Mouse (Mus musculus): ENCODE measurements around the gene Nup205.

The Nup205 gene

DNA sequence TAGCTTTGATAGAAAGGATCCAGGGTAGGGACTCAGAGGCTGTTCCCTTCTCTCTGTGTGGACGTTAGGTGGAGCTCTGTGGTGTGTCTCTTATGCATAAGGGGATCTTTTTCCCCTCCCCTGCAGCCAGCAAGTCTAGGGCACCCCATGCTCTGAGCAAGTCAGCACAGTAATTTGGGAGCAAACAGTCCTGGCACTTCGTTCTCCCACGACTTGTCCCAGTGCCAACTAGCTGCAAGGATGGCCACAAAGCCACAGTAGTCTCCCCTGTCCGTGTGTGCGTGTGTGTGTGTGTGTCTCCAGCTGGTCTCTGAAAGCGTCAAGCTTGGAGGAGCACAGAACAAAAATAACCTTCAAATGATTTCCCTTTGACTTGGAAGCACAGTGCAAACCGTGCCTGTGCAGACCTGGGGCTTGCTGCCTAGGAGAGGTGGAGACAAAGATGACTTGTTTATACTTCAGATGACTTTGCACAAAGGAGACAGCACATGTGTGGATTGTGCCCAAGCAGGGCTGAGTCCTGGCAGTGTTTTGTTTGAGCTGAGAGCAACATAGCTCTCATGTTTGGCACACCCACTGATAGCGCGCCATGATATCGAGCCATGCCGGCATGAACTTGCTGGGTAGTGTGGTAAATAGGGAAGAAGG is 111.0 kb downstream of the Nup205 start:
- no peak for DNase-seq (ENCODE audit: low spot score)

DNA sequence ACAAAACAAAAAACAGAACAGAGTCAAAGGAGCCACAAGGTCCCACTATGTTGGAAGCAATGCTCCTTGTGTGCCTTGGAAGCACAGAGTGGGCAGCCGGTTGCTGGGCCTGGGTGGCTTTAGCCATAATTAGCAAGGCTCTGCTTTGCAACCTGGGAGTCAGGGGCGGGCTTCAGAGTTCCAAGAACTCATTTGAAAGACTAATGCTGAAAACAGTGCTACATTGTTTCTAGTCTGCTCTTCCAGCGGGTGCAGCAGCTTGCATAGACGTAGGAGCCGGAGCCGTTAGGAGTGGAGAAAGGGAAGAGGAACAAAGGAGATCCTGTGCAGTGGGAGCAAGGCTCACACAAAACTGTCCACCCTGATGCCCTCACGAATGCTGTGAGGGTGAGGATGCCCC is 111.7 kb downstream of the Nup205 start:
- no peak for DNase-seq (ENCODE audit: low spot score)

DNA sequence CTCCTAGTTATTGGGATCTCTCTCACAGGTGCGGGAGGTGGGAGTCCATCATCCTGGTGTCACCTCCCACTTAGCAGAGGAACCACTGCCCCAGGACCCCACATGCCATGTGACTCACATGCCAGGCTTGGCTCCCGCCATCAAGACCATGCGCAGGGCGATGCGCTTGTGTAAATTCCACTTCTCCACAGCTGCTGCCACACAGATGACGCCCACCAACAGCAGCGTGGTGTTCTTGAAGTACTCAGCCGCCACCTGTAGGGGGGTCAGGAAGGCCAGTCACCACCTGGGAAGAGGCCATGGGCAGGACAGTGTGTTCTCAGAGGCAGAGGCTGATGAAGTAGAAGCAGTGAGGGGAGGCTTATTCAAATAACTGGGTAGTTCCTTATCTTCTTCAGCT is 112.5 kb downstream of the Nup205 start:
- DNase-seq (ENCODE audit: low spot score), result no peak

DNA sequence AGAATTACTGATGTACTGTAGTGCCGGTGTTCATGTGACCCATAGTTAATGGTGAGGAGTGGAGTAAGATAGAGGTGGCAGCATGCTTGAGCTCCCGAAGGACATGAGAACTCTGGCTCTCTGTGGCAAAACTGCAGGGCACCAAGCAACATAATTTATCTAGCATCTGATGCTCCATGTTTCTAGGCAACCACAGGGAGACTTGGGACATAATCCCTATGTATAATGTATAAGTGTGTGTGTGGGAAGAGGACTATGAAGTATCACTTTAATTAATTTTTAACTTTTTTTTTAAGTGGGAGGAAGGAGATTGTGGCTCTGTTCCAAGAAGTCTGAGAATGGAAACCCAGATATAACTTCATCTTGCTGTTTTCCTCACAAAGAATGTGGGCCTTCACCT is 117.7 kb downstream of the Nup205 start:
- DNase-seq (ENCODE audit: low spot score), result no peak

DNA sequence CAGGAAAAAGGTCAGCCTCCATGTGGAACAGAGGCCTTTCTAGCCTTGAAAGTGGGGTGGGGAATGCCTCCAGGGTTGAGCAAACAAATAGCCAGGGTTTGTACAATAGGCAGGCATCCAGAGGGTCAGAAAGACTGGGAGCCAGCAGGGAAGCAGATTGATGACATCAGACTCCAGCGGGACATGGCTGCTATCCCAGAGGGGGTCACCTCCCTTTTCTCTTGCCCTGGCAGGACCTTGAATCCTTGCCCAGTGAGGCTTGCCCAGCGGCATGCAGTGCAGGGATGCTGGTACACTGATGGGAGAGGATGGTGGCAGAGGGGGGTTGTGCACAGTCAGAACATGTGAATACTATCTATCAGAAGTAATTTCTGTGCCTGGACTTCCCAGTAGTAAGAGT is 119.8 kb downstream of the Nup205 start:
- no peak for DNase-seq (ENCODE audit: low spot score)

All from c-Kit-positive CD71-positive TER-119-positive erythroid progenitor cells, embryonic 14.5 days (primary cell).